Mouse (Mus musculus): ENCODE measurements around the gene Sparc.
"Not testable (repeated sequence)": the region's sequence is repeated elsewhere in the genome, so short reads cannot be mapped to it uniquely, and the experiment has no call there.

The Sparc gene

DNA sequence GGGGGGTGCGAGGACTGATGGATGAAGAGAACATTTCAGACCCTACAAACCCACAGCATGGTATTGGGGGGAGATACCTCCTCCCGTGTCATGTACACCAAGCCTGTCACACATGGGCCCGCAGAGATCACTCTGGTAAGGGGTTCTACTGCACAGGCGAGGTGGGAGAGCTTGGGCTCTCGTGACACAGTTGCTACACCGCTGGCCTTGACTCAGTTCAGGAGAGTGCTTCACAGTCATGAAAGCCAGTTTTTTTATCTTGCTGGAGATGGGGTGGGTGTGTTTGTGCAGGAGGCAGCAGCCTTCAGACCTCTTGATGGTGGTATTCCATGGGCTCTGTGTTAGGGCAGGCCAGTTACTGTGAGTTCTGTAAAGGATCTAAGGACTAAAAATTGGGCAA is 13.1 kb upstream of the Sparc start:
- no peak for DNase-seq (ENCODE audit: low read depth)

DNA sequence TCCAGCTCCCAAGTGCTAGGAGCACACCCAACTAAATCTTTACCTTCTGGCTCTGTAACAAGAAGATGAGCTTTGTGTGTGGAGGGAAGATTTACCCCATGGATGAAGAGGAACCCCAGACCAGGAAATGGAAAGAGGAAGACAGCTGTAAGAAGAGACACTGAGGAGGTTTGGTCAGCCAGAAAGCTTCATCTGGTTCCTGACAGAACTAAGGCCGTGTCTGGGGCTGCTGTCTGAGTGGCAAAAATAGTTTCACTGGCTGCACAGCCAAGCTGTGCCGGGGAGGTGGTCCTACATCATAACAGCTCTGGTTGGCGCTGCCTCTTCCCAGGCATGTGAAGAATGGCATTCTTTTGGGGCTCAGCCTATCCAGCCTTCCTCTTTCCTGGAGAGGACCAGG is 10.0 kb upstream of the Sparc start:
- DNase-seq (ENCODE audit: low read depth): no peak

DNA sequence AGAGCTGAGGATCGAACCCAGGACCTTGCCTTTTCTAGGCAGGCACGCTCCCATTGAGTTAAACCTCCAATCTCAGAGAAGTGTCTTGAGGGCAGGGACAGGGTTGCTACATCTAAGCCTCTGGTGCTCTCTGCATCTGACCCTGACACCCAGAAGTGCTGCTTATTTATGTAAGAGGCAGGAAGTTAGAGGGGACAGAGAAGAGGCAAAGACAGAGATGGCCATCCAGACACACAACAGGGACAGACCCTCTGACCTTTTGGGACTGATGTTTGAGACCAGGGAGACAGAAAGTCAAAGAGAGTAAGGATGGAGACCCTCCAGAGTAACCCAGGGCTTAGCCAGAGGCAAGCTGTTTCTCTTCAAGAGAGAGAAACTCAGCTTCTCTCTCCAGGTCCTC is 7.0 kb upstream of the Sparc start:
- DNase-seq (ENCODE audit: low read depth): no peak

DNA sequence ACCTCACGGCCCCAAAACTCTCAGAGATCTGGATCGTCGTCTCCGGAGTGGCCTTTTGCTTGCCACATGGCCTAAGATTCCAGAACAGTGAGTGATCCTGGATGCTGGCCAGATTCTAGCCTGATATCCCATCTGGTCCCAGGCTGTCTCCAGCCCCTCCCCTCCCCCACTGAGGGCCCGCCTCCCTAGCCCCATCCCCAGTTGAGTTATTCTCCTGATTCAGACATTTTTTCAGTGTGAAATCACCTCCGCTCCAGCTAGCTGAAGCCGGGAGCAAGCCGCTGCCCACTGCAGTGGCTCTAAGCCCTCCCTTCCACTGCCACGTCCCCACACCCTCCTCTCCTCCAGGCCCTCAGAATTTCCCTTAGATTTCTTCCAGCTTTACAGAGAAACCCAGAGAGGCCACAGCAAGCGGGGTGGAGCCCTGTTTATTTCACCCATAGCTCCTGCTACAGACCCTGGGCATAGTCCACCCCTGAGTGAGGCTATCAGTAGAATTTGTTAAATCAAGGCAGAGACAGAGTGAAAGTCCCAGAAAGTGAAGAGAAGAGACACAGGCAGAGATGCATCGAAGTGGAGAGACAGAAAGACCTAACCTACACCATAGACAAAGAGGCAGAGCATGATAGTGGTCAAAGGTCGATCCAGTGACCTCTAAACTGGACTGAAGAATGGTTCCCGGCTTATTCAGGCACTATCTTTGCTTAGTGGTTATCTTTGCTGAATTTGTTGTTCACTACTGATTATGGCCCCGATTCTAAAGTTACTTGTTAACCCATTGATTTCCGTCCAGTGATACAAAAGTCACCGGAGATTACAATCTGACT is 5.4 kb upstream of the Sparc start:
- no peak for DNase-seq (ENCODE audit: low read depth)

DNA sequence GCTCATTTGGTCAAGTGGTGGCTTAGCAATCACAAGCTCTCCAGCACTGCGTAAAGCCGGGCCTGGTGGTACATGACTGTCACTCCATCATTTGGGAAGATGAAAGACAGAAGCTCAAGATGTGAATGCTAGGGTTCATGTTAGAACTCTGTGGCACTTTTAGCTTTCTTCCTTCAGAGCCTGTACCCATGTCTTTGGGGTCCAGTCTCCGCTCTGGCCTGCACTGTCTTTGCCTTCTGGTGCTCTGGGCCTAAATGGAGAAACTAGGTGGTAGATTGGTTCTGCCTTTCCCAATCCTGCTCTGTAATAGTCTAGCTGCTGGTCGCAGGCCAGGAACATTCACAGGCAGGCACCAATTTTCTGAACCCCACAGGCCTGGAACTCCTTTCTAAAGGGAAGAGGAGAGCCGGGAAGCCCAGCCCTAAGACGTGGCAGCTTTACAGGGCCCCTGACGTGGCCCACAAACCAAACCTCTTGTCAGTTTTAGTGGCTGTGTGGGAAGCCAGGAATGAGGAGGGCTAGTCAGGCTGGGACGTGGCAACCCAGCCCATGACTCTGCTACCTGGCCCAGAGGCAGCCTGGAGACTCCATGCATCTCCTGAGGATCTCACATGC is 1.9 kb upstream of the Sparc start:
- DNase-seq (ENCODE audit: low read depth): no peak

DNA sequence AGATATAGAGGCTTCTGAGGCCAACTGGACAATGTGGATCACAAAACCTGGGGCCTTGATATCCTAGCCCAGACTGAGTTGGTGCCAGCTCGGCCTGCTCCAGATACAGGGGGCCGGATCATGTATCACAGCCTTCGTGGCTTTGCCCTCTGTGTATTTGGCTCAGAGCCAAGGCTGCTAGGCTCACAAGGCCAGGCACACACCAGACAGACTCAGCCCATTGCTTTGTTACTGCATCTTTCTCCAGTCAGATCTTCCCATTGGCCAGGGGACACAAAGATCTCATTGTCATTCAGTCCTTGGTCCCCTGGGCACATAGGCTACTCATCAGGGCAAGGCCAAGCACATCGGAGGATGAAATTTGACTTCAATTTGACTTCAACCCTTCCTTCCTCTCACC is 773 bp upstream of the Sparc start:
- no peak for DNase-seq (ENCODE audit: low read depth)

DNA sequence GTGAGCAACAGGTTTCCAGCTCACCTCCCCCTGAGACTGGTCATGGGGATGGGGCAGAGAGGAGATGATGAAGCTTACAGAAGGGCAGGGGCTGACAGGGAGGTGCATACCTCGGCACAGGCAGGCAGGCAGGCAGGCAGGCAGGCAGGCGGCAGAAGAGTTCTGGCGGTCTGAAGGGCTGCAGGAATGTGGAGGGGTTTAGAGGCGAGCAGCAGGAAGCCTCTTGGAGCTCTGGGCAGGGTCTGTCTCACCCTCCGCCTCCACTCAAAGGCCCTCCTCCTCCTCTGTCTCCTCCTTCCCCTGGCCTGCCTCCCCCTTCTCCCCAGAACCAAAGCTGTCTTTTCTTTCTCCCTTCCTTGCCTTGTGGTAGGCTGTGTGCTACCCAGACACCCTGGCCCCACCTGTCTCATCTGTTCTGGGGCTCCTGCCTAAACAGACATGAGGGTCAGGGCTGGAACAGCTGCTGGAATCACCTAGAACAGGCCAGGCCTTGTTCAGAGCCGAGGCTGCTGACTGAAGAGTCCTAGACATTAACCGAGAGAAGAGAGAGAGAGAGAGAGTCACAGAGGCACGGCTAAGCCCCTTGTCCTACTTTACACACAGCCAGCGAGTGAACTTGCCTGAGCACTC is 3.2 kb downstream of the Sparc start:
- DNase-seq (ENCODE audit: low read depth): no peak

DNA sequence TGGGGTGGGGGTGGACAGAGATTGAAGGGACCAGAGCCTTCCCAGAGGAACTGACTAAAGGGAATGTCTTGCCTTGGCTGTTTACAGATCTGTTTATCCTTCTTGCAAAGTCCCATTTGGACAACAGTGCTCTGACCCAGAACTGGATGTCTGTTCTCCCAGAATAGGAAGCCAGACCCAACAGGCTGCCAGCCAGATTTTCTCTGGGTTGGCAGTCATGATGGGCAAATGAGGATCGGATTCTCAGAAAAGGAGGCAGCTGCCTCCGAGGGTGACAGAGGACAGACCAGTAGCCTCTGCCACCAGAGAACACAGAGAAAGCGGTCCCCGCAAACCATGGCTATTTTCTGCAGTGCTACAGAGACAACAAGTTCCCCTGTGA is 3.7 kb downstream of the Sparc start:
- DNase-seq (ENCODE audit: low read depth): no peak

DNA sequence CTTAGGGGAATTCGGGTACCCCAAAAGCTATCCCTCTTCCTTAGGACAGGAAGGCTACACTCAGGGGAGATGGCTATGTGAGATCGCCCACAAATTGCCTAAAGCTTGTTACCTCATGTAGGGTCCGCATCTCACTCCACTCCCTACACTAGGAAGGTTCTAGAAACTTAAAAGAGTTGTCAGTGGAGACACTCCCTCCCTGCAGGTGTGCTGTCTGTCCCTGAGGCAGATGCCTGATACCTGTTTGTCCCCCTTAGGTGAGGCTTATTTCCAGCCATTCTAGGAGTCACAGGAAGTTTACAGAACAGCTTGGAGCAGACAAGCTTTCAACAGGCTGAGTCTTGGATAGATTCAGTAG is 4.3 kb downstream of the Sparc start:
- no peak for DNase-seq (ENCODE audit: low read depth)

DNA sequence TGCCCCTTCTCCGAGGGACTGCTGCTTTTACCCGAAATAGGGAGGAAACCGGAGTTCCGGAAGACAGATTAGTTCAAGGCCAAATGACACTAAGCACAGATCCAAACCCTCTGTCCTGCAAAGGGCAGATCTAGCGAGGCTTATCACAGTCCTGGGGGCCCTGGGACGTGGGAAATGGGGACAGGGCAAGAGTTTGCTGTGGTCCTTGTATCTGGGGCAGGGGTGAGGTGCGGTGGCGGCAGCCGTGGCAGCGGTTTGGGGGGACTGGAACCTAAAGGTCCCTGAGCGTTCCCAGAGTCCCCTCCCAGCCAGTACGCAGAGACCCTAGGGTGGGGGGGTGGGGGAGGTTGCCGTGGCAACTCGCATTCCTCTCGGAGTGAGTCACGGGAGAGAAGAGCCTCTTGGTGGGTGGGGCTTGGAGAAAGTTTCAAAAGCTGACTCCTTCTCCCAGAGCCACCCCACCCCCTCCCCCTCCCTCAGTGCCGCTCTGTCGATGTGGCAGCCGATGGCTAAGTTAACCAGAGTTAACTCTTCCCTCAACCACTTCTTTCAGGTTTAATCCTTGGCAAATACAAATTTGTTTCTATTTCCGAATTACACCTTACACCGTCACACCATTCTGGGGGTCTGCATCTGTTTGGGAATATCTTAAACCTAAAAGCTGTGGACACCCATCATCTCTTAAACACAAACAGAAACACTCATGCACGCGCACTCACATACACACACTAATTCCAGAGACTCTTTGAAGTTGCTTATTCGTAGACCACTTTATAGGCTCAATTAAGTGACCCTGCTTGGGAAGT is 4.9 kb downstream of the Sparc start:
- DNase-seq (ENCODE audit: low read depth): no peak

DNA sequence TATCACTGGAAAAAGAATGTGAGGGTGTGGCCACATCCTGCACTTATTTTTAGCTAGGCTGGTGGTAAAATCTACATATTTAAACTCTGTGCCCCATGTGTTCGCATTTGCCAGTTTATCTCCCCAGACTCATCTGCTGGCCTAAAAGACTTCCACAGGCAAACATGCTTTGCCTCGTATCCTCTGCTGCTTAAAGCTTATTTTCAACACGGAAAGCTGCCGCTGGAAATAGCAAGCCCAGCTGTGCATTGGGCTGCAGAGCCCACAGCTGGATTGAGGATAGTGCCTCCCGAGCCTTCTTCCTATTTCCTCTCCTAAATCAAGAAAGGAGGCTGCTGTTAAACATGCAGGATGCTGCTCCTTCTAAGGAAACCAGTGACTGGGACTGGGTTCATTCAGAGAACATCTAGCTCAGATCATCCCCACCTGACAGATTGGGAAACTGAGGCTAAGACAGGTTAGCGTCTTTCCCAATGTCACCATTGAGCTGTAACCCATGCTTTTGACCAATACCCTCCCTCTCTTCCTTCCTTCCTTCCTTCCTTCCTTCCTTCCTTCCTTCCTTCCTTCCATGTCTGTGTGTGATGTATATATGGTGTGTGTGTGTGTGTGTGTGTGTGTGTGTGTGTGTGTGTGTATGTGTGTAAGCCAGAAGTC is 6.2 kb downstream of the Sparc start:
- no peak for DNase-seq (ENCODE audit: low read depth)

DNA sequence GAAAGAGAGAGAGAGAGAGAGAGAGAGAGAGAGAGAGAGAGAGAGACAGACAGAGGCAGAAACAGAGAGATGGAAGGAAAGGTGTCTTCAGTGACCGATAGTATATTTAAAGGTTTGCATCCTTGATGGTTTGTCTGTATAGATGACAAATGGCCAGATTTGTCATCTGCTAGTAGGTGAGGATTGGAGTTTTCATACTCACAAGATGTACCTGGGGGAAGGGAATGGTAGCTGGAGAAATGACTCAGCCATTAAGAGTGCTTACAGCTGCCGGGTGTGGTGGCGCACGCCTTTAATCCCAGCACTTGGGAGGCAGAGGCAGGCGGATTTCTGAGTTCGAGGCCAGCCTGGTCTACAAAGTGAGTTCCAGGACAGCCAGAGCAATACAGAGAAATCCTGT is 7.3 kb downstream of the Sparc start:
- DNase-seq (ENCODE audit: low read depth): not testable (repeated sequence)

DNA sequence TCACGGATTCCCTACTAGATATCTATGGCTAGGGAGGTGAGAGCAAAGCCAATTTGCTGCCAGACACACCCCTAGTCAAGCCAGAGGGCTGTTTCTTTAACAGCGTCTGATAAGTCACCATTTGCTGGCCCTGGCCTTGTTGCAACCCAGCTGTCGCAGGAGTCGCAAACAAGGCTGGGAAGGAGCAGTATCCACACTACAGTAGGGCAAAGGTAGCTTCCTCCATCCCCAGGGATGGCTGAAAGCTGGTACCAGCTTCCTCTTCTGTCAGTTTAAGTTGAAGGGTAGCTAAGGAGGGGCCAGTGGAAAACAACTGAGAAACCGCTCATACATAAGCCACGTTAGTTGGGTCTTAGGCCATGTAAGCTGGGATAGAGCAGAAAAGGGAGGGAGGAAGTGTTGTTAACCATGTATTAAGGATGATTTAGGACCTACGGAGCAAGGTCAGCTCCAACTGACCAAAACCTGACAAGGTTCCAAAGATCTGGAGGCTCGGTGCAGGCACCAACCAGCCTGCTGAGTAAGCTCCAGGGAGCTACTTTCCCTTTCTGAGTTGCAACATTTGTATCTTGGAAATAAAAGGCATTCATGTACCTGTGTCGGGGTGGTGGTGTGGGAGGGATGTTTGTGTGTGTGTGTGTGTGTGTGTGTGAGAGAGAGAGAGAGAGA is 7.8 kb downstream of the Sparc start:
- DNase-seq (ENCODE audit: low read depth): no peak

DNA sequence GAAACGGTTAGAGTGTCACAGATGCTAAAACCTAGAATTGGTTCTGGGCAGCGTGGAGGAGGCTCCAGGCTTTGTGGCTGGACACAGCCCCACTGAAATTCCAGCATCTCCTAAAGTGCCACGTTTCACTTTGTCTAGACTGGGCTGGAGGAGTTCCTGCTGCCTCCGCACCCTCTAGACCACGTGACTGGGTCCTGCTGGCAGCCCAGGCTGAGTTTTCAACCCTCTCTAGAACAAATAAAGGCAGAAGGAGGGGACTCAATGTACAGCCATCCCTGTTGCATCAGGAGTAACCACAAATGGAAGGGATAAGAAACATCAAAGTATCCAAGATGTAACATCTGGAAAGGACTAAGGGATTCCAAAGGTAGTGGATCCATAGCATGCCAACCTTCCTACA is 8.7 kb downstream of the Sparc start:
- no peak for DNase-seq (ENCODE audit: low read depth)

DNA sequence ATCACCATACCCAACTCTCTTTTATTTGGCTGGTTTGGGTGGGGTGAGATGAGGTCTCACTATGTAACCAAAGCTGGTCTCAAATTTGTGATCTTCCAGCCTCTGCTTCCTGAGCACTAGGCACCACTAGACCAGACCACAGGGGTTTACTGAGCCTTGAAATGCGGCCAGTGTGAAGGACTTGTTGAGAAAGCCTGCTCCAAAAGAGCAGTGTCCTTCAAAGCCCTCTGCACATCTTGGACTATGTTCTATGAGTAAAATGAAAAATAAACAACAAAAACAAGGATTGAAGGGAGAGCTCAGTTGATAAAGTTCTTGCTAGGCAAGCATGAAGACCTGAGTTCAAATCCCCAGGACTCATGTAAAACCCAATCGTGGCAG is 9.6 kb downstream of the Sparc start:
- DNase-seq (ENCODE audit: low read depth): no peak

DNA sequence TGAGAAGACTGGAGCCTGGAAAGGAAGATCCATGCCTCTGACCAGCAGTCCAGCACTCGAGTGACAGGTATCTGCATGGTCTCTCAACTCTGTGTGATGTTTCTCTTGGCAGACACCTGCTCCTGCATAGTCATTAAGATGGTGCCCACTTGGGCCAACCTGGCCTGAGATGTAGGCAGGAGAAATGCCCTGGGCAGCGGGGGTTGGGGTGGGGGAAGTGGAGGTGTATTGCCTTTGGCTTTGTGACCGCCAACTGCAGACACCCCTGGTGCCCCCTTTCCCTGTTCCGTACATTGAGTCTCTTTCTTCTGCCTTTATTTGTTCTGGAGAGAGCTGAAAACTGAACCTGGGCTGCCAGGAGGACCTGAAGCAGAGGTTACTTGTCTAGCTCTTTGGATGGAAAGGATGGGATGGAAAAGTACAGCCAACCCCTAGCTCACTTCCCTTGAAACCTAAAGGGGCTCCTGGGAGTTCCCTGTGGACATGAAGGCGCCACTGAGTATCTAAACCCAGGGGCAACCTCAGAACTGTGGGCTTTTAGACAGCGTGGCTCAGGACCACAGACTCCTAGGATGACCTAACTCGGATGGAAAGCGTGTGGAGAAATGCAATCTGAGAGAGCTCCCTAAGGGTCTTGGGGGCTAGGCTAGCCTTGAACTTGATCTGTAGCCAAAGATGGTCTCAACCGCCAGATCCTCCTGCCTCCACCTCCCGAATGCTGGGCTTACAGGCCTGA is 10.1 kb downstream of the Sparc start:
- DNase-seq (ENCODE audit: low read depth): no peak

DNA sequence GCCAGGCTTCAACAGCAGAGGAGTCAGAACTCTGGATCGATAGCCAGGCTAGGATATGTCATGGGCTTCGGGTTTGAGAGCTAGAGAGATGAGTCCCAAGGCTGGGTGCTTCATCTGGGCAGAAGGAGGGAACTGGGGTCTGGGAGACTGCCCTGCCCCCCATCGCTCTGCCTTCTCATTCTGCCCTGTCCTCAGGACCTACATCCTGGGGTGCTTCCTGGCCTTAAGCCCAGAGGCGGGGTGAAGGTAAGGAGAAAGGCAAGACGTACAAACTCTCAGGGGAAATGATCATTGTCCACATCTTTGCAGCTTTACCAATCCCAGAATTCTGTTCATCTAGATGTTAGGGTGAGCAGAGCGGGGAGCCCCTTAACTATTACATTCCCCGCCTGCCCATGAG is 10.9 kb downstream of the Sparc start:
- DNase-seq (ENCODE audit: low read depth): no peak

DNA sequence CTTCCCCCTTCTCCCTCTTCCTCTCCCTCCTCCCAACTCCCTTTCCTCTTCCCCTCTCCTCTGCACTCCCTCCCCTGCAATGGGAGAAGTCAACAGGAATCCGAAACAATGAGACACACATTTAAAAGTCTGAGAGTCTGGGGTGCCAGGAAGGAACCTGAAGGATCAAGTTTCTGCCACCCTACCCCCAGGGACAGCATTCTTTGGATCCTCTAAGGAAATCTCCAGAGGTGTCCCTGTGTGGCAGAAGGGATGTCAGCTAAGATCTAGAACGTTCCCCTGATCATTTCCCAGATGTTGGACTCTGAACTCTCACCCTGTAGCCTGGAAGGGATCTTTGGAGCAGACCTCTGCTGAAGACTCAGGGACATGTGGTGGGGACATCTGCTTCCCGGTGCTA is 12.5 kb downstream of the Sparc start:
- DNase-seq (ENCODE audit: low read depth): no peak

DNA sequence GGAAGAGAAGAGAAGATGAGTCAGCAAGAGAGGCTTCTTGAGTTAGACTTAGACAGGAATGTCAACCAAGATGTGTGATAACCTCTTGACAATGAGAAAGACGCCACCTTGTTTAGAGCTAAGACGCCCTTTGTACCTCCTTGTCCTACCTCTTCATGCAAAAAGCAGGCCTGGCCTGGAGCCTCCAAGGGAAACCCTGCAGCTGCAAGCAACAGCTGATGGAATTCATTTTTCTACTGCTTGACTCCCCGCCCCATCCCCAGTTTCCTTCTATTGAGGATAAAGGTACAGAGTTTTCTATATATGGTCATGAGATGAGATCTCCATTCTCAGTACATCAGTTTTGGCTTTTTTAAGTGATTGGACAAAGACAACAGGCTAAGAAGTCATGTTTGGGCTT is 13.0 kb downstream of the Sparc start:
- no peak for DNase-seq (ENCODE audit: low read depth)

DNA sequence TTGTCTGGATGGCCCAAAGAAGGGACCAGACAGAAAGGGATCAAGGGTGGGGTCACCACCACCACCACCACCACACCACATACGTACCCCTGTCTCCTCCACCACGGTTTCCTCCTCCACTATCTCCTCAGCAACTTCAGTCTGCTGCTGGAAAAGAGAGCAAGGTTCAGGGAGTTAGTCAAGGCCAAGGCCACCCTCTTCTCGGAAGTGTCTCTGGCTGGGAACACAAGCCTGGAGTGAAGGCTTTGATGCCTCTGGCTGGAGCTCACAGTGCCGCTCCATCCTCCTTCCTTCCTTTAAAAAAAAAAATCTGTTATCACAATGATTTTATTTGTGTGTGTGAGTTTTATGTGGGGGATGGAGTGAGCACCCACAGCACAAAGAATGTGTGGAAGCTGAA is 15.8 kb downstream of the Sparc start:
- no peak for DNase-seq (ENCODE audit: low read depth)

All from naive thymus-derived CD4-positive, alpha-beta T cell, adult 2 months (primary cell).